Mouse (Mus musculus) limb, embryonic 12.5 days (tissue): ENCODE measurements around the gene Psg26. TPM values are rescaled to one million over a fixed set of nuclear protein-coding genes. Genes with fewer than 3 reads are reported as not detected.
"Not testable (repeated sequence)": the region's sequence is repeated elsewhere in the genome, so short reads cannot be mapped to it uniquely, and the experiment has no call there.

Experiments used
- ATAC-seq: fragments of 200-750 bp; cut with Nextera tagmentation; 2 replicates; pipeline ENCODE4 v1.8.0; 2017; ENCODE audit warnings: low read depth, moderate TSS enrichment; ENCODE audit not compliant: insufficient number of reproducible peaks, insufficient read depth, low FRiP score, low TSS enrichment
- H3K27ac ChIP-seq: fragments of 300-500 bp; sonication (generic); 2 replicates; pipeline ENCODE4 v1.5.1; 2016; ENCODE audit warnings: mild to moderate bottlenecking, moderate library complexity
- H3K27me3 ChIP-seq: fragments of 300-500 bp; sonication (generic); 2 replicates; pipeline ENCODE4 v1.6.1; 2016; ENCODE audit warnings: mild to moderate bottlenecking, moderate library complexity
- H3K36me3 ChIP-seq: fragments of 300-500 bp; sonication (generic); 2 replicates; pipeline ENCODE4 v1.6.1; 2016; ENCODE audit warnings: mild to moderate bottlenecking, moderate library complexity
- H3K4me1 ChIP-seq: fragments of 300-500 bp; sonication (generic); replicated peaks from 2 replicates; pipeline ENCODE4 v1.6.1; 2016
- H3K4me2 ChIP-seq: fragments of 300-500 bp; sonication (generic); 2 replicates; pipeline ENCODE4 v1.6.1; 2016; ENCODE audit warnings: mild to moderate bottlenecking, moderate library complexity
- H3K4me3 ChIP-seq: fragments of 300-500 bp; sonication (generic); replicated peaks from 2 replicates; pipeline ENCODE4 v1.5.1; 2016; ENCODE audit warnings: mild to moderate bottlenecking
- H3K9ac ChIP-seq: fragments of 300-500 bp; sonication (generic); replicated peaks from 2 replicates; pipeline ENCODE4 v1.6.1; 2016; ENCODE audit warnings: mild to moderate bottlenecking, moderate library complexity
- H3K9me3 ChIP-seq: fragments of 300-500 bp; sonication (generic); 2 replicates; pipeline ENCODE4 v1.6.1; 2016; ENCODE audit warnings: mild to moderate bottlenecking, moderate library complexity
- WGBS: fragments of 180-500 bp; shearing (Covaris S2); methylation state at CpG from one replicate; pipeline ENCODE4 v1.1.7; 2016; 5-methylcytosine and 5-hydroxymethylcytosine counted together
- polyA plus RNA-seq: library from polyadenylated mRNA; unstranded; fragments of >200 nt; fragmentation: Nextera tagmentation; extraction: Ambion mirVana; gene quantifications from 2 replicates; pipeline ENCODE4 v1.2.1, GENCODE M21; 2016

The Psg26 gene
- polyA plus RNA-seq, result not detected in 2 replicates

GRCm38 (mm10) chr7:18484077-18484476 lies at the start of gene Psg26:
TSS of gene Psg26 (minus strand) at chr7:18484177.
- H3K9ac ChIP-seq, result no peak within 1 kb of the TSS
- no peak within 1 kb of the TSS for H3K4me2 ChIP-seq
- H3K9me3 ChIP-seq, result peaks cover 32% of the 10 kb centered on the region
- H3K4me1 ChIP-seq, result no peaks in the 10 kb centered on the region
- H3K4me3 ChIP-seq, result no peak within 1 kb of the TSS
- ATAC-seq, result no peak
- 73% methylated on average over 1 of the region's 1 CpGs for WGBS
- H3K27ac ChIP-seq, result no peak within 1 kb of the TSS
- no peaks in the 10 kb centered on the region for H3K27me3 ChIP-seq
- H3K36me3 ChIP-seq, result no peaks in the 10 kb centered on the region

DNA sequence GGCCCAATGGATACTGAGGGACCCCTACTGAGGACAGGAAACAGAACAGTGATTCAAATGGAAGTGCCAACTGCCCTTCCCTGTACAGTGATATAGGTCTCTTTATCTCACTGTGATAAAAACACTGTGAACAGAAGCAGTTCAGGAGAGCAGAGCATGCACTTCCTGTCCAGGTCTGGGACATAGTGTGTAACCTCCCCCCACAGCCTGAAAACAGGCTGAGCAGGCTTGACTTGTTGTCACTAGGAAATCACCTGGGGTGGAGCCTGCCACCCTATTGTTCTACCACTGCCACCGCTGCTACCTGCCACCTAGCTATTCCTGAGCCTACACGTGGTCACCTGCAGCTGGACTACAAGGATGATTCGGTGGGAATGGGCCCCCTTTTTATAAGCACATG lies 49.4 kb upstream of the Psg26 start:
- WGBS, result 59% methylated on average over 3 of the region's 3 CpGs
- no peaks in the 10 kb centered on the region for H3K36me3 ChIP-seq
- no peak overlapping the region for H3K27ac ChIP-seq
- H3K4me2 ChIP-seq, result no peak overlapping the region
- no peak for ATAC-seq
- H3K9ac ChIP-seq, result no peak overlapping the region
- H3K27me3 ChIP-seq, result no peaks in the 10 kb centered on the region
- H3K4me1 ChIP-seq, result no peaks in the 10 kb centered on the region
- H3K4me3 ChIP-seq, result no peak overlapping the region
- 0 out of 2 replicates have a peak, but pooled peaks cover 14% of the 10 kb centered on the region for H3K9me3 ChIP-seq

- no peak within 1 kb of the TSS for H3K9ac ChIP-seq
- no peak within 1 kb of the TSS for H3K4me3 ChIP-seq
- no peak within 1 kb of the TSS for H3K4me2 ChIP-seq
- 85% methylated on average over 1 of the region's 1 CpGs for WGBS
- no peaks in the 10 kb centered on the region for H3K27me3 ChIP-seq
- no peaks in the 10 kb centered on the region for H3K36me3 ChIP-seq
- 0 out of 2 replicates have a peak, but pooled peaks cover 14% of the 10 kb centered on the region for H3K9me3 ChIP-seq
- no peak for ATAC-seq
- H3K4me1 ChIP-seq, result no peaks in the 10 kb centered on the region
- no peak within 1 kb of the TSS for H3K27ac ChIP-seq
These were observed 48.2 kb upstream of the Psg26 start, which contains the start of gene Psg25 for GRCm38 (mm10) chr7:18532169-18532568. TSS of gene Psg25 (minus strand) at chr7:18532269.

- H3K27me3 ChIP-seq, result no peaks in the 10 kb centered on the region
- no peak for ATAC-seq
- H3K27ac ChIP-seq, result no peak overlapping the region
- peaks cover 11% of the 10 kb centered on the region; the same call in 1 of the 2 replicates for H3K9me3 ChIP-seq
- no peaks in the 10 kb centered on the region for H3K36me3 ChIP-seq
- no peak overlapping the region for H3K4me2 ChIP-seq
- H3K9ac ChIP-seq, result no peak overlapping the region
- no peak overlapping the region for H3K4me3 ChIP-seq
- 92% methylated on average over 8 of the region's 8 CpGs for WGBS
- no peaks in the 10 kb centered on the region for H3K4me1 ChIP-seq
These were observed 40.7 kb upstream of the Psg26 start for GRCm38 (mm10) chr7:18524668-18525067.

GRCm38 (mm10) chr7:18512848-18513247 lies 28.9 kb upstream of the Psg26 start:
- H3K4me1 ChIP-seq, H3K27ac ChIP-seq, H3K27me3 ChIP-seq, H3K36me3 ChIP-seq, H3K4me2 ChIP-seq, H3K9ac ChIP-seq, H3K4me3 ChIP-seq, ATAC-seq, H3K9me3 ChIP-seq: not testable (repeated sequence)

- WGBS, result 55% methylated on average over 2 of the region's 2 CpGs
- H3K9me3 ChIP-seq, H3K9ac ChIP-seq, H3K27ac ChIP-seq, H3K36me3 ChIP-seq, H3K4me1 ChIP-seq, ATAC-seq, H3K4me3 ChIP-seq, H3K27me3 ChIP-seq, H3K4me2 ChIP-seq: not testable (repeated sequence)
These were observed 28.4 kb upstream of the Psg26 start for GRCm38 (mm10) chr7:18512417-18512816.

GRCm38 (mm10) chr7:18511479-18511878 lies 27.5 kb upstream of the Psg26 start:
- no peak overlapping the region for H3K4me2 ChIP-seq

DNA sequence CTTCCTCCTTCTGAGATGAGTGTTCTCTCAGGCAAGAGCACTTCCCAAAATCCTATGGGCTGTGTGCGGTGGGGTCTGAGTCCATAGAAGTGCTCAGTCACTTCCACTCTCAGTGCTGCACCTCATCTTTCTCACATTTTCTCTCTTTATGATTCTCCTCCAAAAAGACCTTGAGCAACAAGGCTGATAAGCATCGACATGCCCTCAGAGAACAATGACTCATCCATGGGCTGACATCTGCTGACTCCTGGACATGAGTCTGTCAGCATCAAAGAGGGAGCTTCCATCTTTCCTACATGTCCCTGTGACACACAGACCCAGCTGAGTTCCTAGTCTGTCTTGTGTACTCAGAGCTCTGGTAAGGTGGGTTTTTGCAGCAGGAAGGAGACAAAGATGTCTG lies 52.0 kb downstream of the Psg26 start, which contains the start of gene Psg28:
Psg28 (minus strand) TSS at position 101 of the 400 bp plus-strand sequence.
- H3K4me2 ChIP-seq, H3K27me3 ChIP-seq, H3K27ac ChIP-seq, H3K9ac ChIP-seq, H3K4me3 ChIP-seq, H3K4me1 ChIP-seq, H3K36me3 ChIP-seq, ATAC-seq: not testable (repeated sequence)
- WGBS, result 81% methylated on average over 2 of the region's 2 CpGs
- peaks cover 45% of the 10 kb centered on the region for H3K9me3 ChIP-seq

More at GRCm38 (mm10) chr7:18511479-18511878, 27.5 kb upstream of the Psg26 start:
- Histone ChIP-seq H3K9ac (no peak overlapping the region), H3K9me3 (no peaks in the 10 kb centered on the region), H3K4me3 (no peak overlapping the region), H3K27ac (no peak overlapping the region), H3K36me3 (no peaks in the 10 kb centered on the region), H3K4me1 (no peaks in the 10 kb centered on the region), H3K27me3 (no peaks in the 10 kb centered on the region)
- no peak for ATAC-seq
- 29% methylated on average over 9 of the region's 9 CpGs for WGBS

Other genes starting within 250 kb of the Psg26 start
- not detected in 2 replicates for gene Mill1, start 238.8 kb downstream of the Psg26 start, polyA plus RNA-seq
- gene Psg18, start 129.2 kb downstream of the Psg26 start, polyA plus RNA-seq, result not detected in 2 replicates
- gene Psg28, start 52.1 kb downstream of the Psg26 start, polyA plus RNA-seq, result not detected in 2 replicates
- not detected in 2 replicates for gene Psg25, start 48.1 kb upstream of the Psg26 start, polyA plus RNA-seq
- not detected in 2 replicates for gene Psg27, start 83.1 kb upstream of the Psg26 start, polyA plus RNA-seq
- not detected in 2 replicates for gene Psg23, start 132.3 kb upstream of the Psg26 start, polyA plus RNA-seq
- not detected in 2 replicates for gene Psg21, start 172.5 kb upstream of the Psg26 start, polyA plus RNA-seq
- gene Psg20, start 202.0 kb upstream of the Psg26 start, polyA plus RNA-seq, result not detected in 2 replicates
- not detected in 2 replicates for gene Psg22, start 233.9 kb upstream of the Psg26 start, polyA plus RNA-seq